Mouse (Mus musculus): Measurements from ENCODE around the gene Il2. TPM values are rescaled to one million over a fixed set of nuclear protein-coding genes. Genes with fewer than 3 reads are reported as not detected.

Gene Il2
- polyA plus RNA-seq, 1 experiment from 2014 or later: 0.53 TPM

DNA sequence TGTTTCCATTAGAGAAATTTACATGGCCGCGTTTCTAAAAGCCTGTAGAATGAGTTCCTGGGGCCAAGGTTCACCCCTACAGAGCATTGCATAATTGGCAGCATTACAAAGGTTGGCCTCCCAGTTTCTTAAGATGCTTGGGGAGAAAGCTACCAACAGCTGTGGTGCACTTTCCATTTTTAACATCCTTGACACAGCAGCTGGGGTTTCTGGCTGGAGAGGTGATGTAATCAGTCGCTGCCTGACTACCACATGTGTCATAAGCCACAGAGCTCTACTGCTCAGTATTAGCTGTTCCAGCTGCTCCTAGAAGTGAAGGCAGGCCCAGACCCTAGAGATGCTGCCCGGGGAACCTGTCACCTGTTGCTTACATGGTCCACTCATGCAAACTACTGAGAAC lies 2.5 kb upstream of the Il2 start:
- Histone ChIP-seq H3K9me3 (ENCODE audit: control insufficient read depth, low read length) (no peaks in the 10 kb centered on the region), H3K27me3 (ENCODE audit: control insufficient read depth, insufficient read depth, low read length) (no peaks in the 10 kb centered on the region), H3K4me1 (replicated peaks; ENCODE audit: control insufficient read depth, insufficient read depth) (no peaks in the 10 kb centered on the region), H3K36me3 (ENCODE audit: control insufficient read depth, insufficient read depth, low read length) (no peaks in the 10 kb centered on the region), H3K4me2 (replicated peaks; ENCODE audit: low read depth) (no peak overlapping the region), H3K4me3 (ENCODE audit: low read depth, low read length) (no peak overlapping the region), H3K27ac (replicated peaks) (no peak overlapping the region), H3K9ac (ENCODE audit: low read length) (no peak overlapping the region)
- TF ChIP-seq EP300 (optimal IDR thresholded peaks at IDR 0.05) (no peak), CTCF (IDR thresholded peaks at IDR 0.05; ENCODE audit: low read depth) (no peak)
- WGBS: 49% methylated on average over 4 of the region's 4 CpGs
- no peak for DNase-seq (ENCODE audit: low spot score)
- ATAC-seq (ENCODE audit: low FRiP score, low TSS enrichment): peak; percentile 54; the same call in 1 of the 2 replicates

DNA sequence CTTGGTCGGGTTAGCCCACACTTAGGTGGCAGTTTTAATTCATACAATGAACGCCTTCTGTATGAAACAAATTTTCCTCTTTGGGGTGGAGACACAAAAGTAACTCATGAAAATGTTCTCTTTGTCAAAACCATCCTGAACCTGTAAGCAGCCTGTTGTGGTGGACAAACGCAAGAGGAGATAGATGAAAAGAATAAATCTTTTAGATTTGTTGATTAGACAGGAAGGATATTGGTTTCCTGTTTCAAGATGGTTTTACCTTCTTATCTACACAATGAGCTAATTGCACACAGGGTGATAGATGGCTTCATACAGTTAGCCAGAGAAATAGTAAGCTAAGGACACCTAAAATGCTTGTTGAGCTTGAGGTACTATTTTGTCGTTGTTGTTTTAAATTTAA lies 403 bp upstream of the Il2 start:
- Histone ChIP-seq H3K9me3 (ENCODE audit: control insufficient read depth, low read length) (no peaks in the 10 kb centered on the region), H3K9ac (ENCODE audit: low read length) (no peak overlapping the region), H3K27me3 (ENCODE audit: control insufficient read depth, insufficient read depth, low read length) (no peaks in the 10 kb centered on the region), H3K27ac (replicated peaks) (no peak overlapping the region), H3K4me2 (replicated peaks; ENCODE audit: low read depth) (no peak overlapping the region), H3K36me3 (ENCODE audit: control insufficient read depth, insufficient read depth, low read length) (no peaks in the 10 kb centered on the region), H3K4me3 (ENCODE audit: low read depth, low read length) (no peak overlapping the region), H3K4me1 (replicated peaks; ENCODE audit: control insufficient read depth, insufficient read depth) (no peaks in the 10 kb centered on the region)
- WGBS: 51% methylated on average over 4 of the region's 4 CpGs
- no peak for DNase-seq (ENCODE audit: low spot score)
- no peak for ATAC-seq (ENCODE audit: low FRiP score, low TSS enrichment)
- TF ChIP-seq CTCF (IDR thresholded peaks at IDR 0.05; ENCODE audit: low read depth) (no peak), EP300 (optimal IDR thresholded peaks at IDR 0.05) (no peak)

DNA sequence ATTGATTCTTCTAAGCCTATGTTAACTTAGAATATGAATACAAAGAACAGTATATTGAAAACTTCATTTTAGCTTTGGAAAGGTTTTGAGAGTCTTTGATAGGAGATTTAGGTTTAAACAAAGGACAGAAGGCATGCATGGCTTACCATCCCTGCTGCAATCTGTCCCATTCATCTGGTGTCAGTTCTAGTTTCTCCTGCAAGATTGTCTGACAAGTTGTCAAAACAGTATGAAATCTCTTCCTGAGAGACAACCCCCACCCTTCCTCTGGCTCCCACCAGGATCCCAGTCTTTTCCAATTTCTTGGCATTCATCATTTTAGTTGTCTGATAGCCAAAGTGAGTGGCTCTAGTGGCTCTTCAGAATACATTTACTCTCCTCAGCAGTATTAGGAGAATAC lies 35.0 kb downstream of the Il2 start:
- Histone ChIP-seq H3K4me1 (replicated peaks; ENCODE audit: control insufficient read depth, insufficient read depth) (no peaks in the 10 kb centered on the region), H3K4me2 (replicated peaks; ENCODE audit: low read depth) (no peak overlapping the region), H3K36me3 (ENCODE audit: control insufficient read depth, insufficient read depth, low read length) (no peaks in the 10 kb centered on the region), H3K9ac (ENCODE audit: low read length) (no peak overlapping the region), H3K4me3 (ENCODE audit: low read depth, low read length) (no peak overlapping the region), H3K9me3 (ENCODE audit: control insufficient read depth, low read length) (no peaks in the 10 kb centered on the region), H3K27me3 (ENCODE audit: control insufficient read depth, insufficient read depth, low read length) (no peaks in the 10 kb centered on the region), H3K27ac (replicated peaks) (no peak overlapping the region)
- TF ChIP-seq EP300 (optimal IDR thresholded peaks at IDR 0.05) (no peak), CTCF (IDR thresholded peaks at IDR 0.05; ENCODE audit: low read depth) (no peak)
- DNase-seq (ENCODE audit: low spot score) (no peak), ATAC-seq (ENCODE audit: low FRiP score, low TSS enrichment) (no peak)

DNA sequence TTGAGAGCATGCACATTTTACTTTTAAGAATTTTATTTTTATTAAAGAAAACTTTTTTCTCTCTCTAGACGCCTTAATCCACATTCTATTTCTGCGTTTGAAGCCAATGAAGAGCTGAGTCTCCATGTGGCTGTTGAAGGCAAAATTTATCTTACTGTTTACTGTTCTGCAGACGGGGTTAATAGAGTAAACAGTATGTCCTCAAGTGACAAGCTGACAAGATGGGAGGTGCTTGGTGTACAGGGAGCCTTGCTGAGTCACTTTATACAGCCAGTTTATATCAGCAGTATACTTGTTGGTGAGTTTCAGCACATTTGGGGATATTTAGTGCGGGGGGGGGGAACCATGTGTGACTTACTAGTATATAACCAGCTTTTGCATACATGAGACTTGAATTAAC lies 40.9 kb downstream of the Il2 start:
- Histone ChIP-seq H3K4me3 (ENCODE audit: low read depth, low read length) (no peak overlapping the region), H3K4me2 (replicated peaks; ENCODE audit: low read depth) (no peak overlapping the region), H3K27ac (replicated peaks) (no peak overlapping the region), H3K9me3 (ENCODE audit: control insufficient read depth, low read length) (no peaks in the 10 kb centered on the region), H3K9ac (ENCODE audit: low read length) (no peak overlapping the region), H3K27me3 (ENCODE audit: control insufficient read depth, insufficient read depth, low read length) (no peaks in the 10 kb centered on the region), H3K4me1 (replicated peaks; ENCODE audit: control insufficient read depth, insufficient read depth) (no peaks in the 10 kb centered on the region), H3K36me3 (ENCODE audit: control insufficient read depth, insufficient read depth, low read length) (no peaks in the 10 kb centered on the region)
- ATAC-seq (ENCODE audit: low FRiP score, low TSS enrichment) (no peak), DNase-seq (ENCODE audit: low spot score) (no peak)
- 41% methylated on average over 4 of the region's 4 CpGs for WGBS
- TF ChIP-seq EP300 (optimal IDR thresholded peaks at IDR 0.05): no peak
- TF ChIP-seq CTCF (IDR thresholded peaks at IDR 0.05; ENCODE audit: low read depth): no peak

DNA sequence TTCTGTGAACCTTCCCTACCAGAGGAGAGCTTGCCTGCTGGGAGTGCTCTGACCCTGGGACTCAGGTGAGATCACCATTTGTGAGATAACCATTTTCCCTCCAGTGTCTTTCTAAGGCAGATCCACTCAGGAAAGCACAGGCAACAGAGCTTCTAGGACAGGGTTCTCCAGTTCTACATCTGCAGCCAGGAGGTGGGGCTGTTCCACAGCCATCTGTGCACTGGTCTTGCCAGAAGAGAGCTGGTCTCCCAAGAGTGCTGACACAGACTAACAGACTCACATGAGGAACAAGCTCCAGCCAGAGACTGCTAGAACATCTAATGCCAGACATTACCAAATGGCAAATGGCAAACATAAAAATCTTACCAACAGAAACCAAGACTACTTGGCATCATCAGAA lies 52.5 kb downstream of the Il2 start:
- Histone ChIP-seq H3K9me3 (ENCODE audit: control insufficient read depth, low read length) (no peaks in the 10 kb centered on the region), H3K27me3 (ENCODE audit: control insufficient read depth, insufficient read depth, low read length) (no peaks in the 10 kb centered on the region), H3K4me3 (ENCODE audit: low read depth, low read length) (no peak overlapping the region), H3K9ac (ENCODE audit: low read length) (no peak overlapping the region), H3K27ac (replicated peaks) (no peak overlapping the region), H3K36me3 (ENCODE audit: control insufficient read depth, insufficient read depth, low read length) (no peaks in the 10 kb centered on the region), H3K4me2 (replicated peaks; ENCODE audit: low read depth) (no peak overlapping the region), H3K4me1 (replicated peaks; ENCODE audit: control insufficient read depth, insufficient read depth) (no peaks in the 10 kb centered on the region)
- DNase-seq (ENCODE audit: low spot score) (peak; percentile 31), ATAC-seq (ENCODE audit: low FRiP score, low TSS enrichment) (no peak)
- TF ChIP-seq CTCF (IDR thresholded peaks at IDR 0.05; ENCODE audit: low read depth): peak; percentile 72
- no peak for TF ChIP-seq EP300 (optimal IDR thresholded peaks at IDR 0.05)

Other genes with a start within 250 kb of the Il2 start
- 0.28 and 0.30 TPM in 2 replicates for gene Adad1, start 62.4 kb downstream of the Il2 start, polyA plus RNA-seq (2015; fragmentation: Nextera tagmentation; extraction: Ambion mirVana)
- gene Il21, start 106.7 kb upstream of the Il2 start, polyA plus RNA-seq (2015; fragmentation: Nextera tagmentation; extraction: Ambion mirVana): not detected in 2 replicates
- 2.4 and 2.9 TPM in 2 replicates for gene Bbs12, start 186.6 kb upstream of the Il2 start, polyA plus RNA-seq (2015; fragmentation: Nextera tagmentation; extraction: Ambion mirVana)
- gene Cetn4, start 186.7 kb upstream of the Il2 start, polyA plus RNA-seq (2015; fragmentation: Nextera tagmentation; extraction: Ambion mirVana): 1.7 and 1.8 TPM in 2 replicates
- 1.1 and 1.2 TPM in 2 replicates for gene Fgf2, start 222.4 kb upstream of the Il2 start, polyA plus RNA-seq (2015; fragmentation: Nextera tagmentation; extraction: Ambion mirVana)

Data from stomach, postnatal 0 days (tissue).